Mouse (Mus musculus): ENCODE measurements at regions not wholly inside any gene's neighbourhood (a gene's known extent, or its start where the extent isn't known, plus 50 kb on each side); places are given as distances from the start of the nearest gene placed in this dataset.

DNA sequence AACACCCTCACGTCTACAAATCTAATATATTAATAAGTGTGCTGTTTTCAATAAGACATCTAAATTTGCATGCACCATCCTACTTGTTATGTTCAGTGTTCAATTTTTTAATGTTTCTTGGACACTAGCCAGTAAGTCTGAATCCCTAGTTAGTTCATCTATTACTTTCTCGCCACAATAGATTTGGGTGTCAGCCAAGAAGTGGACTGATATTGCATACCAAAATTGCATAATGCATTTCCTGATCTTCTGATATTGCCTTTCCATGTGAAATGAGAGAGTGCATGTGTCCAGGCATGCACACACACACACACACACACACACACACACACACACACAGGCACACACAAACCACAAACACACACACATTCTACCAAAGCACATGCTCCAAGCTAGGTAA, 874.9 kb downstream of the 5730522E02Rik start:
- no peak for DNase-seq (ENCODE audit: low read depth)

DNA sequence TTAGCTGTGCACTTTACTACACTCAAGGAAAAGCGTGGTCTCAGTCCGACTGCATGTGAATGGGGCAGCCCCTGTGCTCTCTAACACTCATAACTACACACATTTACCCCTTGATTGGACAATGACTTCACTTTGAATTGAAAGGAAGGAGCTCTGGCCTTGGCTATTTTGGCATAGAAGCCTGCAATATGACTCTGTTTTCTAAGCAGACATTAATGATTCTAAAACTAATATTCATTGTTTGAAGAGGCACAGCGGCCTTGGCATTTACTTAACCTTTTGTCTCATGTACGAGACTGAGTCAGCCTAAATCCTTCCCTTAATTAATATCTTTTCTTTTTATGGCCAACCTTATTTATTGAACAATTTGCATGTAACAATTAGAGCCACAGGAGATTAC, 879.9 kb downstream of the 5730522E02Rik start:
- no peak for DNase-seq (ENCODE audit: low read depth)

DNA sequence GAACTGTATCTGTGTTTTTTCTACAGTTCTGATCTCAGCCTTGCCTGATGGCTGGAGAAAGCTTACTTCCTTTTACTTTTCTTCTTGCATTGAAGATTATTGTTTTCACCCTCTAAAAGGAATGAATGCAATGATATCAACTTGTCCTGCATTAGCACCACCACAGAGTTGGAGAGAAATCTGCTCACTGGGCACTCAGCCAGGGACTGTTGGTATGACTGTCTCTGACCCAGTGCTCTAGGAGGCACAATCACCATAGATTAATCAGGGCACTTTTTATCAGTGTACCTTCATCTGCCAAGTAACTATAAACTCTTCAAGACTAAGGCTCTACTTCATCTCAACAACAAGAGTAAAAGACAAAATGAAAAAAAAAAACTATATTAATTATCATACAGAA, 888.1 kb downstream of the 5730522E02Rik start:
- DNase-seq (ENCODE audit: low read depth), result no peak

DNA sequence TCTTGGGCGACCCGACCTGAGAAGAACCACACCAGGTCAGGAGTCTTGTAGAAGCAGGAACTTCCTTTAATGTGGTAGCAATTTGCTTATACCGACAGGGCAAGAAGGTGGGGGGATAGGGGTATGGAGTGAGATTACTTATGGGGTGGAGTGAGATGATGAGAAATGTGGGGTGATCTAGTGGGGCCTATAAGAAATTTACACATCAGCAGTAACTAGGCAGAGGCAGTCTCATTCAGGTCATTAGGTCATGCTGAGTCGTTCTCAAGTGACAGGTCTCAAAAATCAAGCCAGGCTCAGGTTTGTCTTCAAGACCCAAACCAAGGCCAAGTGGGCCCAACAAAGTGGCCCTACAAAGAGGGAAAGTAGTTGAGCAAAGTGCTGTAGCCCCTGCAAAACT, 889.1 kb downstream of the 5730522E02Rik start:
- no peak for DNase-seq (ENCODE audit: low read depth)

DNA sequence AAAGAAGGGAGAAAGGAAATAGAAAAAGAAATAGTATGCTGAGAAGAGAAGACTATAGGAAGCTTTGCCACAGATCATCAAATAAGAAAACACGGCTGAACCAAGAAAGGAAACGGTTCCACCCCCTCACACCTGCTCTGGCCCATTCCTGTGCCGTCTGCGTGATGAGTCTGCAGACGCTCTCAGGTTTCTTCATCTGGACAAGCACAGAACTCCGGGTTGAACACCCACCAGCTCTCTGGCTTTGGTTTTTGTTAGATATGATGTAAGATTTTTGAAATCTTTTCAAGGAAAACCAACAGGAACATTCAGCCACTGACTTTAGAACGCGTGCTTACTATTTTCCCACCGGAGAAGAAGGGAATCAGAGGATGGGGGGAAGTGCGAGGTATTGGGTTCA, 895.9 kb downstream of the 5730522E02Rik start:
- no peak for DNase-seq (ENCODE audit: low read depth)

DNA sequence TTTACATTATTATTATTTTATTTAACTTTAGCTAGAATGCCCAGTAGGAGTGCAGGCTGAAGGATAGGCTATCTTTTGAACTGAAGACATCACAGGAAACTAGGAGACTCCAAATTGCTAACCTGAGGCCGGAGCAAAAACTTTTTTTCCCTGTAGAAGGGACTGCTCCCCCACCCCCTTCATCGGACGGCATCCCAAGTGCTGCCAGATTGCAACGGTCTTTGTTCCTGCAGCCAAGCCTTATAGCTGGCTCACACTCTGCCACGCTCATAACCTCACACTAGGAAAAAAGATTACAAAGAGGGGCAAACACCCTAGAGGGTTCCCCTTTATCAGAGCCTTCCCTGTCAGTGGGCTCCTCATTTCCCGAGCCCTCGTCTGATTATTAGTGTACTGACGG, 896.7 kb downstream of the 5730522E02Rik start:
- no peak for DNase-seq (ENCODE audit: low read depth)

DNA sequence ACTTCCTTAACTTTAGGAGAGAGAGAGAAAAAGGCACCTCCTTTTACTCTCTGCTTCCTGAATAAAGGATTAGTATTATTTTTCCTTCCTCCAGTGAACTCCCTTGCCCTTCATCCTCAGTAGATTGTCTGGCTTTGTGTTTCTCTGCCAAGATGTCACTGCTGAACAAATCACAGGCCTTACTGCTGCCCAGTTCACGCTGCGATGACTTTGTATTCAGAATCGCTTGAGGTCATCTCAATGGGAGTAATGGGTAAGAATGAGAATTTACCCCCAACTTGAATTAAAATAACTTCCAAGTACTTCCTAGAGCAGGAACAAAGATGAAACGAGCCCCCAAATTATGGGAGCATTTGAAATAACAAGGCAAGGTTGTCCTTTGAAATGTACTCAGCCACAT, 897.3 kb downstream of the 5730522E02Rik start:
- no peak for DNase-seq (ENCODE audit: low read depth)

DNA sequence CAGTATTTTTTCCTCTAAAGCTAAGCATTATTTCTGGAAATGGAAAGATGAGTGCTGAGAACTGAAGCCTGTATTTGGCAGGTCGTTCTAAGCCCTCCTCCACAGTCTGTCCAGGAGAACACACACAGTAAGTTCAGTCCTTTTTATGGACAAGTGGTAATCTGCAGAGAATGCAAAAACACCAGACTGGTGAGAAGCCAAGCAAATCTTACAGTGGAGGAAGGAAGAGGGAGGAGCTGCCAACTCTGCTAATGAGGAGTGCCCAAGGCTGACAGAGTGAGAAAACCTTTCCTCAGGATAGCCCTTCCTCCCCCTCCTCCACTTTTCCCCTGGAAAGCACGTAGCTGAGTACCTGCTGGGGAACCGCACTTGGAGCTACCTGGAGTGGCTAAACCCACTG, 899.8 kb downstream of the 5730522E02Rik start:
- DNase-seq (ENCODE audit: low read depth), result no peak

DNA sequence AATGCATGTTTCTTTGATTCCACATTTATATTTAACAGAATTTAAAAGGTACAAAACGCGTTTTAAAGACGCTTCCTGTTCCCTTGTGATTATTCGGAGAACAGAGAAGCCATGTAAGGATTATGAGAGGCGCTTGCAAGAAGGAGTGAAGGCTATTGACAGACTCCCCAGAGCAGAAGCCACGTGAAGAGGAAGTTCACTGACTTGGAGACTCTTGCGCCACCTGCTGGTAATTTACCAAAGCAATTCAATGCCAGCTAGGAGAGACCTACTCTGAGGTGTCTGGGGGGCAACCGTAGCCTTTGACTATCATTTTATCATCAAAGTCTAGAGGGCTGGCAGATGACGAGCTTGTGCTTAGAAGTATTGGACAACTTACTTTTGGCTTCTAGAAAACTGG, 909.4 kb downstream of the 5730522E02Rik start:
- DNase-seq (ENCODE audit: low read depth), result peak; percentile 19

DNA sequence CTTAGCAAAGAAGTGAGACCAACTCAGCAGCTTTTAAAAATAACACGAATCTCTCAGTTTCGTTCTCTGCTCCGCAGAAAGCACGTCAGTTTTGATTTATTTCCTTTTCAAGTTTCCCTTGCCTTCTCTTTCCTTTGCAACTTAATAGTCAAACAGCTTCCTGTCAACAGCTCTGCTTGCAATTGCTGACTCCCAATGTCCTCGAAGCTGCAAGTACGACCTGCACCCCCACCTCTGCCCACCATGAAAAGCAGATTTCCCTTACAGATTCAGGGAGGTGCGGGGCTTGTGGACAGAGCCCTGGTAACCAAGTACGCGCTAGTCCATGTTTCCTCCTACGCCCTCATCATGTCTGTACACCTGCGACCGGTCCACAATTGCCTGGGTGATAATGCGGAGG, 922.2 kb downstream of the 5730522E02Rik start:
- DNase-seq (ENCODE audit: low read depth), result no peak

DNA sequence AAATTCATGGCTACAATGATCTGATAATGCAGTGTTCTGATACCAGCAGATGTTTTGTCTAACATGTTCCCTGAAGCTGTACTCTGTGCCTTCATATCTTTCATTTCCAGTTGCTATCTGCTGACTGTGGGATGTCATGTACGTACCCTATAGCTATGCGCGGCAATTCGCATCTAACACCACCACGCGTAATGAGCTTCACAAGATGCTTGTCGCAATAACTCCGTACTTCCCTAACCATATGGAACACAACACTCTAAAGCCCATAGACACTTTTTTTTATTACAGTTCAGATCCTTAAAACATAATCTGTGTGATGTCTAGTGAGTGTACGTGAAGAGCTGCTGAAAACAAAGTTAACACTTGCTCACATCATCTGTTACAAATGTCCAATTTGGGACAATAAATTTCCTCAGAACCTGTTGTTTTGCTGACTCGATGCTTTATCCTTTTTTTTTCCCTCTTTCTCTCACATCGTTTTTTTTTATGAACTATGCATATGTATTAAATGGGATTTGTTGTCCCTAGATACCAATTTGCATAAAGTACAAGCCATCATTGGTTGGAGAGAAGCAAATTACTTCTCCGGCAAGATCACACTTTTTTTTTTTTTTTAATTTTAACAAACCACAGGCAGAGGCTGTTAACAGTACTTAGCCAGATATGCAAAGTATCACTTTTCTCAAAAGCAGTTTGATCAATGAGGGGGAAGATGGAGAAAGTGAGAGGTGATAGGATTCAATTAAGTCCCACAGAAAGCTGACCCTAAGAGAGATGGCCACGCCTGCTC, 922.9 kb downstream of the 5730522E02Rik start:
- no peak for DNase-seq (ENCODE audit: low read depth)

DNA sequence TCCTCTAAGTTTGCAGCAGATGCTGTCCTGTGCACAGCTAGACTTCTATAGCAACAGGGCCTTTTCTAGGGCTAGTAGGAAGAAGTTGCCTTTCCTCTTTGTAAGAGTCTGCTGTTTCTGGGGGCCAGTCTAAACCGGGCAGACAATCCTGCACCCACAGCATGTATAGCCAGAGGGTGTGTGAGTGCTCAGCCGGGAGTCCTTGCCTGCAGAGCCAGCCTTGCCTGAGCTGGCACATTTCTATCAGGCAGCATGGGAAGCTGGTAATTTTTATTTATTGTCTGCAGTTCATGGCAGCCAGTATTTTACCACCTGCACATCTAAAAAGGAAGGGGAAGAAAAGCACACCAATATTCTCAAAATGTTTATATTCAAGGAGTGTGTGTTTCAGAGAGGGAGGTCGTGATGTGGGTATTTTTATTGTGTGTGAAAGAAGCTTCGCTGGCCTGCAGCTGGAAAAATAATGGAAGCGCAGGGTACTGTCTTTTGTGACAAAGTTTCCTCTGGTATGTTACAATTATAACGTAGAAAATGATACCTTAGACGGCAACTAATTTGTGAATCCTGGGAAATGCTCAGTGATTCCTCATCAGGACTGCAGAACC, 940.5 kb downstream of the 5730522E02Rik start:
- DNase-seq (ENCODE audit: low read depth), result no peak

DNA sequence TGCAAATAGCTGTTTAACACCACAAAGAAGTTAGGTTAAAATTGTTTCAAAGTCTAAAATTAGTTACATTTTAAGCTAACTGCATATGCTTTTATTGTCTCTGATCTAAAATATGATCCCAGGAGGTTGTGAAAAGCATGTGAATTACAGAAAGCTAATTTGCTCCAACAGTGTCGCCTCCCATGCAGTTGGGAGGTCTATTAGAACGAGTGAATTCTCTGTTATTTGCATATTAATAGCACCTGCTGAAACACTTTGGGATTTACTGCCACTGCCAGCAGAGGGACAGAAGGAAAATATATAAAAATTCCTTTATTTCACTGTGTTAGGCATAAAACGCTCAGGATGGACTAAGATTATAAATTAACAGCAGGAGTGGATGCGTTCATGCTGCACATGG, 947.7 kb downstream of the 5730522E02Rik start:
- DNase-seq (ENCODE audit: low read depth), result no peak

DNA sequence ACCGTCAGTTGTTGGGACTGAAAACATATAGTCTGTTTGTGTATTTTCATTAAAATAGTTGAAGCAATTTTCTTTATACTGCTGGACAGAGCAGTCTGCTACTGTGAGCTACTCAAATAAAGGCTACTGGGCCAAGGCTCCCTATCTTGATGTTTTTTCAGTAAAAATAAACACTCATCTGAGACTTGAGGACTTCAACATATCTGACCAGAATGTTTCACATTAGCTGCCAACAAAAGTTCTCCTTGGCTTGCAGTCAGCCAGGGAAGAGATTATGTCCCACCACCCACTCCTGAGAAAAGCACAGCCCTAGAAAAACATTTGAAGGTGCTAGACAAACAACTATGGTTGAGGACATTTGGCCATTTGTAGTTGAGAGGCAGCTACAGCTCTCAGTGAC, 950.9 kb downstream of the 5730522E02Rik start:
- no peak for DNase-seq (ENCODE audit: low read depth)

DNA sequence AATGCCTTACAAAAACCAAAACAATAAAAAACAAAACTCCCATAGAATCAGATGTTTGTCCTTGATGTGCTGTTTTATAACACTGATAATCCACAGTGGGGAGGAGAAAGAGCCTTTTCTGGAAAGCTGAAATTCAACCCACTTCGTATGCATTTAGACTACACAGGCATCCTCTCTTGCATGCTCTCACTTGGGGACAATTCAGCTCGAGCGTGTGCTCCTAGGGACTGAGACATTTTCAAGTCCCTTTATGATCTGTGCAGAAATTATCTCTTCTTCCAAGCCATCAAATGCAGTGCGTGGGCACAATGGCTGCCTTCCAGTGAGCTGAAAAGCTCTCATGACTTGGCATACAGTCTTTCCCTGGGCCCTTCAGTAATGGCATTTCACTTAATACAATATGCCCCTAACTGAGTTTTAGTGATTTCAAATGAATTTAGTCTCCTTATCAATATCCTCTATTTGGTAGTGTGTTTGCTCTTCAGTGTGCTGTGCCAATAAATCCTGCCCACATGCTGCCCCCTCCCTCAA, 977.1 kb downstream of the 5730522E02Rik start:
- DNase-seq (ENCODE audit: low read depth), result no peak
